Mouse (Mus musculus) right cerebral cortex, postnatal 10 days (tissue): Measurements from ENCODE around the gene Acot7.

Experiments used
- DNase-seq, 2 experiments: peaks; one replicate each; pipeline ENCODE4 v3.0.0; 2021; ENCODE audit warnings: low spot score in 2 of 2

Gene Acot7

GRCm38 (mm10) chr4:152272449-152273049, 94.6 kb downstream of the Acot7 start:
- DNase-seq = no peak

GRCm38 (mm10) chr4:152273191-152273590, 95.3 kb downstream of the Acot7 start:
- no peak for DNase-seq

GRCm38 (mm10) chr4:152273621-152274236, 95.8 kb downstream of the Acot7 start, which contains the start of gene Gpr153:
Gene Gpr153 (plus strand): TSS chr4:152274232.
- peak; percentile 68 to 69 for DNase-seq

- no peak for DNase-seq
Observed at GRCm38 (mm10) chr4:152274681-152275131, 96.8 kb downstream of the Acot7 start.

- DNase-seq = no peak
Observed at GRCm38 (mm10) chr4:152276389-152277347, 98.7 kb downstream of the Acot7 start.

- no peak for DNase-seq
Observed at GRCm38 (mm10) chr4:152277916-152278315, 100.0 kb downstream of the Acot7 start.

GRCm38 (mm10) chr4:152278986-152279385, 101.1 kb downstream of the Acot7 start:
- no peak for DNase-seq

- DNase-seq = no peak
Observed at GRCm38 (mm10) chr4:152281601-152282000, 103.7 kb downstream of the Acot7 start.

- no peak for DNase-seq
Observed at GRCm38 (mm10) chr4:152282721-152283120, 104.8 kb downstream of the Acot7 start.

- peak; percentile 87 to 90 for DNase-seq
Observed at GRCm38 (mm10) chr4:152283186-152283950, 105.4 kb downstream of the Acot7 start.

GRCm38 (mm10) chr4:152285505-152285904, 107.6 kb downstream of the Acot7 start:
- DNase-seq = peak; percentile 69 to 71

GRCm38 (mm10) chr4:152286183-152286582, 108.2 kb downstream of the Acot7 start:
- peak in 1 of 2 experiments; percentile 74 for DNase-seq

GRCm38 (mm10) chr4:152286887-152287286, 109.0 kb downstream of the Acot7 start:
- DNase-seq = peak in 1 of 2 experiments; percentile 55

- DNase-seq = no peak
Observed at GRCm38 (mm10) chr4:152287317-152288120, 109.6 kb downstream of the Acot7 start.

- DNase-seq = no peak
Observed at GRCm38 (mm10) chr4:152288398-152288945, 110.5 kb downstream of the Acot7 start.

GRCm38 (mm10) chr4:152290385-152290784, 112.5 kb downstream of the Acot7 start:
- DNase-seq = no peak

GRCm38 (mm10) chr4:152290991-152291390, 113.1 kb downstream of the Acot7 start:
- DNase-seq = no peak

- no peak for DNase-seq
Observed at GRCm38 (mm10) chr4:152291562-152291961, 113.6 kb downstream of the Acot7 start, which contains the start of gene Hes3. Gene Hes3 (minus strand): TSS chr4:152291662.

GRCm38 (mm10) chr4:152292102-152292765, 114.3 kb downstream of the Acot7 start:
- no peak for DNase-seq
